Mouse (Mus musculus): Measurements from ENCODE around the gene Klhl25. TPM values are rescaled to one million over a fixed set of nuclear protein-coding genes. Genes with fewer than 3 reads are reported as not detected.
"Not testable (repeated sequence)": the region's sequence is repeated elsewhere in the genome, so short reads cannot be mapped to it uniquely, and the experiment has no call there.

Gene Klhl25
- polyA plus RNA-seq, 1 experiment: 24.5 TPM

DNA sequence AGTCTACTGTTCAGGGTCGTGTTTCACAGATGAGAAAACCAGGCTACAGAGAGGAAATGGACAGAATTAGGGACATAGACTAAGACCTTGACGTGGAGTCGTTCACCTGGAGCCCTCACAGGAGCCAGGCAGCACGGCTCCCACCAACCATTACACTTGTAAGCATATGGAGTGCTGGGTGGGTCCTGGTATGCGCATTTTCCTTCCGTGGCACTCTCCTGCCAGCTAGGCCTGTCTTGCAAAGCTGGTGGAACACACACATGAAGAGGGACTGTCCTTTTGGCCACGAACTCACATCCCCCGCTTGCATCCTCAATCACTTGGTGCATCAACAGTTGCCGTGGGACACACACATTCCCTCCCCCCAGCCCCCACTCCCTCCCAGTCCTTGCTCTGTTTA, 22.4 kb downstream of the Klhl25 start:
- 93% methylated on average over 9 of the region's 9 CpGs for WGBS
- Histone ChIP-seq H3K27me3 (ENCODE audit: control insufficient read depth, insufficient read depth, low read length) (no peaks in the 10 kb centered on the region), H3K4me1 (replicated peaks; ENCODE audit: control insufficient read depth, insufficient read depth, low read length) (no peaks in the 10 kb centered on the region), H3K27ac (ENCODE audit: control insufficient read depth, insufficient read depth, low read length) (no peak overlapping the region), H3K4me3 (ENCODE audit: control insufficient read depth, insufficient read depth, low read length) (no peak overlapping the region), H3K36me3 (ENCODE audit: control insufficient read depth, insufficient read depth, low read length) (peaks cover 8% of the 10 kb centered on the region; the same call in 1 of the 2 replicates)
- no peak for DNase-seq
- TF ChIP-seq POLR2A (IDR thresholded peaks at IDR 0.05; ENCODE audit: control insufficient read depth, extremely low read depth, insufficient read depth, low read length, poor library complexity) (no peak), CTCF (IDR thresholded peaks at IDR 0.05; ENCODE audit: borderline replicate concordance, control insufficient read depth, extremely low read depth, insufficient read depth, low read length, poor library complexity) (no peak)

- 81% methylated on average over 5 of the region's 5 CpGs for WGBS
These were observed 24.1 kb downstream of the Klhl25 start for GRCm38 (mm10) chr7:75872255-75872654.

DNA sequence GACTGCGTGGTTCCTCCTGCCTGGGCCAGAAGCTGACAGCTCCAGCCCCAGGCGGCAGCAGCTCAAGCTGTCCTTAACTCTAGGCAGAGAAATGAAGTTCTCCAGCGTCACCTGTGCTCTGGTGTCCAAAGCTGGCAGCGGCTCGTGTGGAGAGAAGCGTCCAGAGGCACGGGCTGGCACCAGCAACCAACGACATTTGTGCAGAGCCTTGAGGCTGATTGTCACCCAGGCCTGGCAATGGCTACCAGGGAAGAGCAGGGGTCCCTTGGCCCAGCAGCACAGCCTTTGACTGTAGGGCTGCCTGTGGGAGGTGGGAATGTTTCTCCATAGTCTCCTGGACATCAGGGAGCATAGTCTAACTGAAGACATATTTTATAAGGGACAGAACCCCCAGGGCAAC, 24.6 kb downstream of the Klhl25 start:
- WGBS: 96% methylated on average over 8 of the region's 8 CpGs
- Histone ChIP-seq H3K27me3 (ENCODE audit: control insufficient read depth, insufficient read depth, low read length) (no peaks in the 10 kb centered on the region), H3K36me3 (ENCODE audit: control insufficient read depth, insufficient read depth, low read length) (no peaks in the 10 kb centered on the region), H3K4me1 (replicated peaks; ENCODE audit: control insufficient read depth, insufficient read depth, low read length) (no peaks in the 10 kb centered on the region), H3K4me3 (ENCODE audit: control insufficient read depth, insufficient read depth, low read length) (no peak overlapping the region), H3K27ac (ENCODE audit: control insufficient read depth, insufficient read depth, low read length) (no peak overlapping the region)
- TF ChIP-seq POLR2A (IDR thresholded peaks at IDR 0.05; ENCODE audit: control insufficient read depth, extremely low read depth, insufficient read depth, low read length, poor library complexity) (no peak), CTCF (IDR thresholded peaks at IDR 0.05; ENCODE audit: borderline replicate concordance, control insufficient read depth, extremely low read depth, insufficient read depth, low read length, poor library complexity) (no peak)
- no peak for DNase-seq

More at GRCm38 (mm10) chr7:75872255-75872654, 24.1 kb downstream of the Klhl25 start:
- no peaks in the 10 kb centered on the region for H3K27me3 ChIP-seq (ENCODE audit: control insufficient read depth, insufficient read depth, low read length)
- H3K4me3 ChIP-seq (ENCODE audit: control insufficient read depth, insufficient read depth, low read length): no peak overlapping the region
- no peaks in the 10 kb centered on the region for H3K4me1 ChIP-seq (replicated peaks; ENCODE audit: control insufficient read depth, insufficient read depth, low read length)
- H3K36me3 ChIP-seq (ENCODE audit: control insufficient read depth, insufficient read depth, low read length): no peaks in the 10 kb centered on the region
- no peak overlapping the region for H3K27ac ChIP-seq (ENCODE audit: control insufficient read depth, insufficient read depth, low read length)
- DNase-seq: no peak
- TF ChIP-seq POLR2A (IDR thresholded peaks at IDR 0.05; ENCODE audit: control insufficient read depth, extremely low read depth, insufficient read depth, low read length, poor library complexity): no peak
- no peak for TF ChIP-seq CTCF (IDR thresholded peaks at IDR 0.05; ENCODE audit: borderline replicate concordance, control insufficient read depth, extremely low read depth, insufficient read depth, low read length, poor library complexity)

DNA sequence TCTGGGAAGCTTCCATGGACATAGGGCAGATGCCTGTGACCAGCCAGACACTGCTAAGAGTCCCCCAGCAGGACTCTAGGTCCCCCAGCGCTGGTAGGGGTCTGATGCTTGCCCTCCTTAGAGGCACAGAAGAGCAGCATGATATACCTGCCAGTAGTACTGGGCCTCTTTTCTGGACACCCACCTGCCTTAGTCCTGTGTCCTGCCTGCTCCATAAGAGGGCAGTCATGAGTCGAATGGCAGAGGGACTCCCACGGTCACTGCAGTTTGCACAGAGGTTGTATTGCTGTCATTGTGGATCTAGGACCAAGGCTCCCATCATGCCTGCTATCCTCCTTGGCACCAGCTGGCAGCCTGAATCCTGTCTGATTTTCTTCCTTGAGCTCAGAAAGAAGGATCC, 25.1 kb downstream of the Klhl25 start:
- no peaks in the 10 kb centered on the region for H3K27me3 ChIP-seq (ENCODE audit: control insufficient read depth, insufficient read depth, low read length)

DNA sequence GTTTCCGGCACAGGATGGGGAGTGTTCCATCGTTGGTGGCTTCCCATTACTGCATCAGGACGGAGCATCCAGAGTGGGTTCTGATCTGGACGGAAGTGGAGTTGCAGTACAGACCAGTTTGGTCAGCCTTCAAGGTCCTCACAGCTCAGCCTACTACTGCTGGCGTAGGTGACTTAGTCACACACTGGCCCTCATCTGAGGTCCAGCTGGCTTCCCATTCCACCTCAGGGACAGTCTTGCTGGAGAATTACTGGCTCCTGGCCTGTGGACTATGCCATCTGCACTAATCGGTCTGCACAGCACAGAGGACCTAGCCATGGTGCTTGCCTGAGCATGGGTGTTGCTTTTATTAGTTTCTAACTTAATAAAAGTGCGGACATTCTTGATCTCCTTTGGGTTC, 25.6 kb downstream of the Klhl25 start:
- DNase-seq: no peak
- TF ChIP-seq CTCF (IDR thresholded peaks at IDR 0.05; ENCODE audit: borderline replicate concordance, control insufficient read depth, extremely low read depth, insufficient read depth, low read length, poor library complexity): no peak
- no peak for TF ChIP-seq POLR2A (IDR thresholded peaks at IDR 0.05; ENCODE audit: control insufficient read depth, extremely low read depth, insufficient read depth, low read length, poor library complexity)
- Histone ChIP-seq H3K4me1 (replicated peaks; ENCODE audit: control insufficient read depth, insufficient read depth, low read length) (no peaks in the 10 kb centered on the region), H3K36me3 (ENCODE audit: control insufficient read depth, insufficient read depth, low read length) (no peaks in the 10 kb centered on the region), H3K4me3 (ENCODE audit: control insufficient read depth, insufficient read depth, low read length) (no peak overlapping the region), H3K27me3 (ENCODE audit: control insufficient read depth, insufficient read depth, low read length) (no peaks in the 10 kb centered on the region), H3K27ac (ENCODE audit: control insufficient read depth, insufficient read depth, low read length) (no peak overlapping the region)
- 96% methylated on average over 7 of the region's 7 CpGs for WGBS

More for the DNA sequence above, 25.1 kb downstream of the Klhl25 start:
- H3K27ac ChIP-seq (ENCODE audit: control insufficient read depth, insufficient read depth, low read length): no peak overlapping the region
- WGBS: 84% methylated on average over 3 of the region's 3 CpGs
- no peaks in the 10 kb centered on the region for H3K4me1 ChIP-seq (replicated peaks; ENCODE audit: control insufficient read depth, insufficient read depth, low read length)
- no peaks in the 10 kb centered on the region for H3K36me3 ChIP-seq (ENCODE audit: control insufficient read depth, insufficient read depth, low read length)
- no peak overlapping the region for H3K4me3 ChIP-seq (ENCODE audit: control insufficient read depth, insufficient read depth, low read length)
- DNase-seq: no peak
- TF ChIP-seq POLR2A (IDR thresholded peaks at IDR 0.05; ENCODE audit: control insufficient read depth, extremely low read depth, insufficient read depth, low read length, poor library complexity) (no peak), CTCF (IDR thresholded peaks at IDR 0.05; ENCODE audit: borderline replicate concordance, control insufficient read depth, extremely low read depth, insufficient read depth, low read length, poor library complexity) (no peak)

GRCm38 (mm10) chr7:75879436-75879835, 31.3 kb downstream of the Klhl25 start:
- WGBS: 37% methylated on average over 2 of the region's 2 CpGs
- H3K4me1 ChIP-seq (replicated peaks; ENCODE audit: control insufficient read depth, insufficient read depth, low read length): peaks cover 14% of the 10 kb centered on the region
- not testable (repeated sequence) for H3K36me3 ChIP-seq (ENCODE audit: control insufficient read depth, insufficient read depth, low read length); H3K27me3 ChIP-seq (ENCODE audit: control insufficient read depth, insufficient read depth, low read length); H3K4me3 ChIP-seq (ENCODE audit: control insufficient read depth, insufficient read depth, low read length); DNase-seq; H3K27ac ChIP-seq (ENCODE audit: control insufficient read depth, insufficient read depth, low read length)

DNA sequence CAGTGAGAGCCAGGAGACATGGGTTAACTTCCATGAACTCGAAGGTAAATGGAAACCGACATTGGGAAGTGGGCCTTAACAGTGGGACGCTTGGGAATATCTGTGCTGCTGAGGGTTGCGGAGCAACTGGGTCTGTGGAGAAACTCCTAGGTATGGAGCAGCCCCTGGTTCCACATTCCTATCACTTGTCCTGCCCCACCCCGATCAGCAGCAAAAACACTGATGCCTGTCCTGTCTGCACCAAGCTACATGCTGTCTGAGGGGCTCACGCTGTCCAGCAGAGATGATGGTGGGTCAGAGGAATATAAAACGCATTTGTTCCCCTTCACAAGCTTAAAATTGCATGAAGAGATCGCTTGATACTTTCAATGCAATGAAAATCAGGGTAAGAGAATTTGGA, 32.1 kb downstream of the Klhl25 start:
- no peak overlapping the region for H3K27ac ChIP-seq (ENCODE audit: control insufficient read depth, insufficient read depth, low read length)
- peaks cover 14% of the 10 kb centered on the region for H3K4me1 ChIP-seq (replicated peaks; ENCODE audit: control insufficient read depth, insufficient read depth, low read length)
- TF ChIP-seq CTCF (IDR thresholded peaks at IDR 0.05; ENCODE audit: borderline replicate concordance, control insufficient read depth, extremely low read depth, insufficient read depth, low read length, poor library complexity) (no peak), POLR2A (IDR thresholded peaks at IDR 0.05; ENCODE audit: control insufficient read depth, extremely low read depth, insufficient read depth, low read length, poor library complexity) (no peak)
- WGBS: 80% methylated on average over 8 of the region's 8 CpGs
- no peak for DNase-seq
- no peaks in the 10 kb centered on the region for H3K36me3 ChIP-seq (ENCODE audit: control insufficient read depth, insufficient read depth, low read length)
- H3K27me3 ChIP-seq (ENCODE audit: control insufficient read depth, insufficient read depth, low read length): no peaks in the 10 kb centered on the region
- no peak overlapping the region for H3K4me3 ChIP-seq (ENCODE audit: control insufficient read depth, insufficient read depth, low read length)

All from thymus, adult 2 months (tissue).